Mouse (Mus musculus): ENCODE data around the gene Pdia5. TPM values are rescaled to one million over a fixed set of nuclear protein-coding genes. Genes with fewer than 3 reads are reported as not detected.

The Pdia5 gene
- polyA plus RNA-seq, 1 experiment from 2014 or later, result 15.2 TPM

DNA sequence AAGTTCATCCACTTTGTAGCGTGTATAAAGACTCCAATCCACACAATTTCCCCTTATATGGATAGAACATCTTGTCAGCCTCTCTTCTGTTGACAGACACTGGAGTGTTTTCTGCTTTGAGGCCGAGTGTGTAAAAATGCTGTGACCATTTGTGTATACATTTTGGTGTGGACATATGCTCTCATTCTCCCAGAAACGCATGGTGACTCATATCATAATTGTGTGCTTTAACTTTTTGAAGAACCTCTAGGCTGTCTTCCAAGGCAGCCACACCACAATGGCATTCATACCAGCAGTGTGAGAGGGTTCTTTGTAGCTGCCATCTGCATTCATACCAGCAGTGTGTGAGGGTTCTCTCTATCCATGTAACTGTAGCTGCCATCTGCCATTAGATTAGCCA lies 105.0 kb downstream of the Pdia5 start:
- Histone ChIP-seq H3K4me1 (no peaks in the 10 kb centered on the region), H3K9me3 (replicated peaks) (no peaks in the 10 kb centered on the region), H3K27ac (replicated peaks) (no peak overlapping the region), H3K4me2 (no peak overlapping the region), H3K9ac (replicated peaks) (no peak overlapping the region), H3K36me3 (no peaks in the 10 kb centered on the region), H3K27me3 (replicated peaks) (no peaks in the 10 kb centered on the region), H3K4me3 (replicated peaks) (no peak overlapping the region)
- no peak for ATAC-seq (ENCODE audit: low FRiP score)
- 95% methylated on average over 3 of the region's 3 CpGs for WGBS

- Histone ChIP-seq H3K4me1 (no peaks in the 10 kb centered on the region), H3K27me3 (replicated peaks) (no peaks in the 10 kb centered on the region), H3K27ac (replicated peaks) (no peak overlapping the region), H3K36me3 (no peaks in the 10 kb centered on the region), H3K4me2 (no peak overlapping the region), H3K4me3 (replicated peaks) (no peak overlapping the region), H3K9ac (replicated peaks) (no peak overlapping the region), H3K9me3 (replicated peaks) (no peaks in the 10 kb centered on the region)
- 77% methylated on average over 9 of the region's 9 CpGs for WGBS
- no peak for ATAC-seq (ENCODE audit: low FRiP score)
Observed at GRCm38 (mm10) chr16:35380048-35380447, 110.6 kb downstream of the Pdia5 start.

DNA sequence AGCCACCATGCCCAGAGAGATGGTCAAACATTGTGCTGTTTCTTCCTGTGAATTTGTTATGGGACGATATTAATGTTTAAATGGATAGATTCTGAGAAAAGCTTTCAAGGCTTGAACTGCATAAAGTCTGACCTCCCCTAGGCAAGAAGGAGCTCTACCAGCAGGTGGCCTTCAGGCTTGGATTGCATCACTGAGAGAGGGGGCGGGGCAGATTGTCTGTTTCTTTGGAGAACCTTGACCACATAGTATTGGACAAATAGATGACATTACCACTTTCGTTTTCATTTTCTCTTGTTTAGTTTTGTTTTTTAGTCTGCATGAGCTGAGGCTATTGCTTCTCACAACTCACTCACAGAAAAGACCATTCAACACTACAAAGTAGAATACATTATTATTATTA lies 111.3 kb downstream of the Pdia5 start:
- Histone ChIP-seq H3K27me3 (replicated peaks) (no peaks in the 10 kb centered on the region), H3K4me3 (replicated peaks) (no peak overlapping the region), H3K36me3 (no peaks in the 10 kb centered on the region), H3K27ac (replicated peaks) (no peak overlapping the region), H3K4me2 (no peak overlapping the region), H3K9ac (replicated peaks) (no peak overlapping the region), H3K9me3 (replicated peaks) (no peaks in the 10 kb centered on the region), H3K4me1 (no peaks in the 10 kb centered on the region)
- 87% methylated on average over 3 of the region's 3 CpGs for WGBS
- ATAC-seq (ENCODE audit: low FRiP score), result no peak

DNA sequence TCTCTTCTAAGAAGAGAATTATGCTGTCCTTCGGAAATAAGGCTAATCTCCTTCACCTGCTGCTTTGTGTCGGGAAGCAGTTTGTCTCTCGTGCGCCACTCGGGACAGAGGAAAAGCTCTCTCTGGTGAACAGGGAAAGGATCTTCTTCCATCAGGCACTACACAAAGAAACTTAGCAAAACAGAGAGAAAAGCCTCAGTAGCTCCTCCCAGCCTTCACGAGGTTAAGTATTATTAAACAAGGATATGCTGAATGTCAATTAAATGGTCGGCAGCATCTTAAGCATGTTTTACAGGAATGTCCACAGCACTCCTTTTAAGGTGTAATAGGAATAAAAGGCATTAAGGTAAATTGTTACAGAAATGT lies 126.6 kb downstream of the Pdia5 start:
- Histone ChIP-seq H3K9ac (replicated peaks) (peak overlapping the region; percentile 90), H3K36me3 (no peaks in the 10 kb centered on the region), H3K9me3 (replicated peaks) (no peaks in the 10 kb centered on the region), H3K4me1 (peaks cover 19% of the 10 kb centered on the region), H3K4me2 (peak overlapping the region; percentile 92), H3K27me3 (replicated peaks) (0 out of 2 replicates have a peak, but pooled peaks cover 3% of the 10 kb centered on the region), H3K27ac (replicated peaks) (peak overlapping the region; percentile 81), H3K4me3 (replicated peaks) (peak overlapping the region; percentile 90)
- 0% methylated on average over 7 of the region's 7 CpGs for WGBS
- ATAC-seq (ENCODE audit: low FRiP score), result peak; percentile 63; the same call in 1 of the 2 replicates

DNA sequence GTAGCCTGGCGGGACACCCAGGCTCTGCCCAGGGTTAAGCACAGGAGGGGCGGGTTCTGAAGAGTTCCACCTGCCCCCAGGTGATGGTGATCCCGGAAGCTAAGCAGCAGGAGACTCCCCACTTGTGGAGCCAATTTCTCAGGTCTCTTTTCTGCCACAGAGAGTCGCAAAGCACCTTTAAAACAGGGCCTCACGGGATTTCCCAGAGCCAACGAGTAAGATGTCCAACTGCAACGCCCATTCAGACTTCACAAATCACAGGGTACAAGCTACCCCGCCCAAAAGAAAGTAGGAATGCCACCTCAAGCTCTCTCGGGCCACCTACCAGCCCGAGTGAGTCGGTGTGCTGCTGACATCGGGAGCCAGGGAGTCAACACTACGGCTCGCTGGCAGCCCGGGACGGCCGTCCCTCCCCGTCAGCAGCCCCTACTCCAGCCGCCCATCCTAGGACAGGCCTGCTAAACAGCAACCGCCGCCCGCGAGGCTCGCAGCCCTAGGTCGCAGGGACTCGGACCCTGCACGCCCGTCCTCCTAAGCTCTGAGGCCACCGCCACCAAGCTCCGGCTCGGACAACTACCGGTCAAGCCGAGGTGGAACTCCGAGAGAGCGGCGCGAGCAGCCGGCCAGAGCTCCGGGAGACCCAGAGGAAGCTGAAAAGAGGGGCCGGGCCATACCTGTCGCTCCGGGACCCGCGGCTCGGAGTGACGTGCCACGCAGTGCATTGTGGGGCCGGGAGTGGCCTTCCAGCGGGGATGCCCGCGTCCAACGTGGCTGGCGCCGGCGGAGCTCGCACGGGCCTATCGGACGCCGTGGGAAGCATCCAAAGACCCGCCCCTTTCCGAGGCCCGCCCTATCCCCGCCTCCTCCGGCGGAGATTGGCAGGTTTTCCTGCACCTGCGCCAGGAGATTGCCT lies 127.3 kb downstream of the Pdia5 start, which contains the start of gene Sec22a:
Gene Sec22a, minus strand, starts transcription at position 769 of the 913 bp plus-strand sequence.
- peak within 1 kb of the TSS; percentile 90 for H3K9ac ChIP-seq (replicated peaks)
- ATAC-seq (ENCODE audit: low FRiP score), result peak; percentile 100
- peak within 1 kb of the TSS; percentile 83 for H3K27ac ChIP-seq (replicated peaks)
- H3K4me1 ChIP-seq, result peaks cover 19% of the 10 kb centered on the region
- H3K36me3 ChIP-seq, result no peaks in the 10 kb centered on the region
- peak within 1 kb of the TSS; percentile 92 for H3K4me2 ChIP-seq
- WGBS, result under 1% methylated on average over 67 of the region's 67 CpGs
- H3K9me3 ChIP-seq (replicated peaks), result no peaks in the 10 kb centered on the region
- H3K27me3 ChIP-seq (replicated peaks), result 0 out of 2 replicates have a peak, but pooled peaks cover 3% of the 10 kb centered on the region
- peak within 1 kb of the TSS; percentile 90 for H3K4me3 ChIP-seq (replicated peaks)

GRCm38 (mm10) chr16:35362221-35362620 lies 128.5 kb downstream of the Pdia5 start:
- no peak overlapping the region for H3K4me2 ChIP-seq
- H3K27ac ChIP-seq (replicated peaks), result no peak overlapping the region
- H3K4me1 ChIP-seq, result peaks cover 19% of the 10 kb centered on the region
- 91% methylated on average over 2 of the region's 2 CpGs for WGBS
- no peak overlapping the region for H3K4me3 ChIP-seq (replicated peaks)
- no peak for ATAC-seq (ENCODE audit: low FRiP score)
- 0 out of 2 replicates have a peak, but pooled peaks cover 3% of the 10 kb centered on the region for H3K27me3 ChIP-seq (replicated peaks)
- no peaks in the 10 kb centered on the region for H3K36me3 ChIP-seq
- H3K9me3 ChIP-seq (replicated peaks), result no peaks in the 10 kb centered on the region
- H3K9ac ChIP-seq (replicated peaks), result no peak overlapping the region

- H3K4me2 ChIP-seq, result no peak overlapping the region
- H3K4me1 ChIP-seq, result peaks cover 19% of the 10 kb centered on the region
- H3K27me3 ChIP-seq (replicated peaks), result no peaks in the 10 kb centered on the region
- 28% methylated on average over 6 of the region's 6 CpGs for WGBS
- H3K27ac ChIP-seq (replicated peaks), result no peak overlapping the region
- H3K36me3 ChIP-seq, result no peaks in the 10 kb centered on the region
- no peaks in the 10 kb centered on the region for H3K9me3 ChIP-seq (replicated peaks)
- H3K9ac ChIP-seq (replicated peaks), result no peak overlapping the region
- ATAC-seq (ENCODE audit: low FRiP score), result no peak
- no peak overlapping the region for H3K4me3 ChIP-seq (replicated peaks)
Observed at GRCm38 (mm10) chr16:35360593-35360992, 130.1 kb downstream of the Pdia5 start.

- Histone ChIP-seq H3K36me3 (no peaks in the 10 kb centered on the region), H3K9ac (replicated peaks) (no peak overlapping the region), H3K4me3 (replicated peaks) (no peak overlapping the region), H3K4me1 (peaks cover 7% of the 10 kb centered on the region), H3K27ac (replicated peaks) (no peak overlapping the region), H3K4me2 (no peak overlapping the region), H3K27me3 (replicated peaks) (no peaks in the 10 kb centered on the region), H3K9me3 (replicated peaks) (no peaks in the 10 kb centered on the region)
- WGBS, result 94% methylated on average over 1 of the region's 1 CpGs
- ATAC-seq (ENCODE audit: low FRiP score), result no peak
Observed at GRCm38 (mm10) chr16:35357449-35357848, 133.2 kb downstream of the Pdia5 start.

Small RNA genes within 50 kb of the gene (microRNA-seq; reads per million reads assigned to microRNA genes)
- gene Gm25548, result not detected

Other genes with a start within 250 kb of the Pdia5 start
- gene Sec22a, start 127.0 kb downstream of the Pdia5 start, polyA plus RNA-seq (2015; fragmentation: Nextera tagmentation; extraction: Ambion mirVana), result 38.8 and 39.5 TPM in 2 replicates
- gene Sema5b, start 50.3 kb upstream of the Pdia5 start, polyA plus RNA-seq (2015; fragmentation: Nextera tagmentation; extraction: Ambion mirVana), result 16.9 and 17.2 TPM in 2 replicates

All from neural tube, embryonic 15.5 days (tissue).